Mouse (Mus musculus) liver, embryonic 14.5 days (tissue): Measurements from ENCODE around the gene H2afv.

Experiments used
- CTCF ChIP-seq: IDR thresholded peaks from 2 replicates; pipeline ENCODE4 v1.5.1; 2016; ENCODE audit warnings: antibody characterized with exemption, low read depth, control low read depth
- EP300 ChIP-seq: IDR thresholded peaks from 2 replicates; pipeline ENCODE4 v1.6.1; 2016; ENCODE audit warnings: antibody characterized with exemption, low read depth

DNA sequence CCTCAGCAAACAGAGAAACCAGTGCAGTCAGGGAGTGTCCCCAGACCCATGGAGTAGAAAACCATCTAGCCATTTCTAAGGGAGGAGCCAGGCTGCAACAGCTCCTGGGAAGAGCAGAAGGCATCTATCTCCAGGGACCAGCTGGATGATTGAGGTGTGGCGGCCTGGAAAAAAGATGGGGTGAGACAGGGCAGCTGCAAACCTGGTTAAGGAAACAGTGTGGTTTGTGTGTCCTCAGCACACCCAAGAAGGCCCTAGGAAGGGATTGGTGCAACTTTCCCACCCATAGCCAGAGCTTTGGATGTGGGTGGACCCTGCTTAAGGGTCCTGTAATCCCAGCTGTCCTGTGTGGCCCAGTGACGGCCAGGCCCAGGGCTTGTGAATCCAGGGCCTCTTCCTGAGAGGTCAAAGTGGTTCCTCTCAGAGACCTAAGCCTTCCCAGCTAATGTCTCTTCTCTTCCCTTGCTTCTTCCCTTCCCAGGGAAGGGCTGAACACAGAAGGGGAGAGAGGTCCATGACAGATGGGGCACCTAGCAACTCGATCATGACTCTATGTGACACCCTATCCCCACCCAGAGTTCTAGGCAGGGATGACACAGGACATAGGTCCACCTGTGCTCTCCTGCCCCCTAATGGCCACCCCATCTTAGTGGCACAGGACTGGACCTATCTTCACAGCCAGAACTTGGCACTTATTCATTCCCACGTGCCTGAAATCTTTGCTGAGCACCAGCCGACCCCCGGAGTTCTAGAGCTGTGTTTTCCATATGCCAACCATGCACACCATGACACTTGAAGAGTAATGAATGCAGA is 45.7 kb upstream of the H2afv start:
- TF ChIP-seq CTCF = peak; percentile 91
- TF ChIP-seq EP300 = no peak
